Mouse (Mus musculus): ENCODE measurements at regions not wholly inside any gene's neighbourhood (a gene's known extent, or its start where the extent isn't known, plus 50 kb on each side); places are given as distances from the start of the nearest gene placed in this dataset.

- no peak for DNase-seq (ENCODE audit: low spot score in 2 of 2)
Observed at GRCm38 (mm10) chr12:107111908-107112770, 376.3 kb upstream of the 3110018I06Rik start.

- DNase-seq (ENCODE audit: low spot score in 2 of 2), result peak; percentile 71 to 76
Observed at GRCm38 (mm10) chr12:107118364-107118763, 370.1 kb upstream of the 3110018I06Rik start.

- DNase-seq (ENCODE audit: low spot score in 2 of 2), result peak; percentile 52 to 63
Observed at GRCm38 (mm10) chr12:107119076-107119475, 369.4 kb upstream of the 3110018I06Rik start.

- no peak for DNase-seq (ENCODE audit: low spot score in 2 of 2)
Observed at GRCm38 (mm10) chr12:107120486-107121186, 367.8 kb upstream of the 3110018I06Rik start.

- no peak for DNase-seq (ENCODE audit: low spot score in 2 of 2)
Observed at GRCm38 (mm10) chr12:107121990-107122389, 366.4 kb upstream of the 3110018I06Rik start.

GRCm38 (mm10) chr12:107123661-107124060 lies 364.8 kb upstream of the 3110018I06Rik start:
- DNase-seq (ENCODE audit: low spot score in 2 of 2), result peak; percentile 64 to 72

- DNase-seq (ENCODE audit: low spot score in 2 of 2), result peak; percentile 80 to 89
Observed at GRCm38 (mm10) chr12:107124263-107124885, 364.1 kb upstream of the 3110018I06Rik start.

- DNase-seq (ENCODE audit: low spot score in 2 of 2), result no peak
Observed at GRCm38 (mm10) chr12:107125201-107125600, 363.2 kb upstream of the 3110018I06Rik start.

- DNase-seq (ENCODE audit: low spot score in 2 of 2), result no peak
Observed at GRCm38 (mm10) chr12:107126056-107126455, 362.4 kb upstream of the 3110018I06Rik start.

- no peak for DNase-seq (ENCODE audit: low spot score in 2 of 2)
Observed at GRCm38 (mm10) chr12:107127591-107127990, 360.8 kb upstream of the 3110018I06Rik start.

GRCm38 (mm10) chr12:107129232-107129631 lies 359.2 kb upstream of the 3110018I06Rik start:
- DNase-seq (ENCODE audit: low spot score in 2 of 2), result peak in 1 of 2 experiments; percentile 49

GRCm38 (mm10) chr12:107131351-107131750 lies 357.1 kb upstream of the 3110018I06Rik start:
- DNase-seq (ENCODE audit: low spot score in 2 of 2), result no peak

- DNase-seq (ENCODE audit: low spot score in 2 of 2), result no peak
Observed at GRCm38 (mm10) chr12:107131841-107132240, 356.6 kb upstream of the 3110018I06Rik start.

GRCm38 (mm10) chr12:107132501-107132900 lies 355.9 kb upstream of the 3110018I06Rik start:
- no peak for DNase-seq (ENCODE audit: low spot score in 2 of 2)

GRCm38 (mm10) chr12:107134353-107134752 lies 354.1 kb upstream of the 3110018I06Rik start:
- no peak for DNase-seq (ENCODE audit: low spot score in 2 of 2)

GRCm38 (mm10) chr12:107138677-107139400 lies 349.6 kb upstream of the 3110018I06Rik start:
- peak; percentile 73 to 85 for DNase-seq (ENCODE audit: low spot score in 2 of 2)

- DNase-seq (ENCODE audit: low spot score in 2 of 2), result peak; percentile 62 to 69
Observed at GRCm38 (mm10) chr12:107140957-107141595, 347.4 kb upstream of the 3110018I06Rik start.

- no peak for DNase-seq (ENCODE audit: low spot score in 2 of 2)
Observed at GRCm38 (mm10) chr12:107142226-107142625, 346.2 kb upstream of the 3110018I06Rik start.

- DNase-seq (ENCODE audit: low spot score in 2 of 2), result no peak
Observed at GRCm38 (mm10) chr12:107146608-107147121, 341.8 kb upstream of the 3110018I06Rik start.

- DNase-seq (ENCODE audit: low spot score in 2 of 2), result peak; percentile 67 to 78
Observed at GRCm38 (mm10) chr12:107148451-107148850, 340.0 kb upstream of the 3110018I06Rik start.

- no peak for DNase-seq (ENCODE audit: low spot score in 2 of 2)
Observed at GRCm38 (mm10) chr12:107151089-107151488, 337.3 kb upstream of the 3110018I06Rik start.
